Mouse (Mus musculus): ENCODE results near the gene Hat1. TPM values are rescaled to one million over a fixed set of nuclear protein-coding genes. Genes with fewer than 3 reads are reported as not detected.
"Not testable (repeated sequence)": the region's sequence is repeated elsewhere in the genome, so short reads cannot be mapped to it uniquely, and the experiment has no call there.

Gene Hat1
- polyA plus RNA-seq, 1 experiment from 2014 or later: 107 TPM

- Histone ChIP-seq H3K4me2 (no peak overlapping the region), H3K9me3 (no peaks in the 10 kb centered on the region), H3K27me3 (no peaks in the 10 kb centered on the region), H3K4me1 (no peaks in the 10 kb centered on the region), H3K9ac (no peak overlapping the region), H3K36me3 (no peaks in the 10 kb centered on the region), H3K27ac (no peak overlapping the region), H3K4me3 (no peak overlapping the region)
- ATAC-seq (ENCODE audit: insufficient number of reproducible peaks, low FRiP score, low TSS enrichment, low read depth): no peak
- WGBS: 92% methylated on average over 5 of the region's 5 CpGs
Observed at GRCm38 (mm10) chr2:71358347-71358746, 30.4 kb upstream of the Hat1 start.

- Histone ChIP-seq H3K27ac (no peak overlapping the region), H3K4me1 (no peaks in the 10 kb centered on the region), H3K27me3 (no peaks in the 10 kb centered on the region), H3K9me3 (no peaks in the 10 kb centered on the region), H3K9ac (no peak overlapping the region), H3K4me2 (no peak overlapping the region), H3K4me3 (no peak overlapping the region), H3K36me3 (no peaks in the 10 kb centered on the region)
- WGBS: 82% methylated on average over 1 of the region's 1 CpGs
- ATAC-seq (ENCODE audit: insufficient number of reproducible peaks, low FRiP score, low TSS enrichment, low read depth): no peak
Observed at GRCm38 (mm10) chr2:71360192-71360591, 28.6 kb upstream of the Hat1 start.

GRCm38 (mm10) chr2:71366618-71367124 is 22.1 kb upstream of the Hat1 start:
- H3K36me3 ChIP-seq: no peaks in the 10 kb centered on the region
- 13% methylated on average over 9 of the region's 9 CpGs for WGBS
- H3K9me3 ChIP-seq: no peaks in the 10 kb centered on the region
- ATAC-seq (ENCODE audit: insufficient number of reproducible peaks, low FRiP score, low TSS enrichment, low read depth): no peak
- H3K4me1 ChIP-seq: peaks cover 10% of the 10 kb centered on the region; the same call in 1 of the 2 replicates
- peak overlapping the region; percentile 81 for H3K9ac ChIP-seq
- H3K27me3 ChIP-seq: no peaks in the 10 kb centered on the region
- no peak overlapping the region for H3K27ac ChIP-seq
- peak overlapping the region; percentile 81 for H3K4me3 ChIP-seq
- H3K4me2 ChIP-seq: peak overlapping the region; percentile 67

- Histone ChIP-seq H3K4me1 (peaks cover 10% of the 10 kb centered on the region; the same call in 1 of the 2 replicates), H3K27ac (peak within 1 kb of the TSS; percentile 71), H3K4me3 (peak within 1 kb of the TSS; percentile 81), H3K9ac (peak within 1 kb of the TSS; percentile 81), H3K27me3 (no peaks in the 10 kb centered on the region), H3K4me2 (peak within 1 kb of the TSS; percentile 67), H3K9me3 (no peaks in the 10 kb centered on the region), H3K36me3 (no peaks in the 10 kb centered on the region)
- ATAC-seq (ENCODE audit: insufficient number of reproducible peaks, low FRiP score, low TSS enrichment, low read depth): peak; percentile 91
- WGBS: 0% methylated on average over 57 of the region's 57 CpGs
Observed at GRCm38 (mm10) chr2:71367125-71367880, 21.5 kb upstream of the Hat1 start, which contains the start of gene Slc25a12. Gene Slc25a12, minus strand, starts transcription at chr2:71367749.

GRCm38 (mm10) chr2:71368086-71368485 is 20.7 kb upstream of the Hat1 start:
- ATAC-seq (ENCODE audit: insufficient number of reproducible peaks, low FRiP score, low TSS enrichment, low read depth): no peak
- 40% methylated on average over 8 of the region's 8 CpGs for WGBS
- H3K36me3 ChIP-seq: no peaks in the 10 kb centered on the region
- no peaks in the 10 kb centered on the region for H3K9me3 ChIP-seq
- no peaks in the 10 kb centered on the region for H3K27me3 ChIP-seq
- peak overlapping the region; percentile 67 for H3K4me2 ChIP-seq
- H3K27ac ChIP-seq: no peak overlapping the region
- peaks cover 10% of the 10 kb centered on the region; the same call in 1 of the 2 replicates for H3K4me1 ChIP-seq
- no peak overlapping the region for H3K9ac ChIP-seq
- 0 out of 2 replicates have a peak overlapping the region, but pooled peaks have one; percentile 81 for H3K4me3 ChIP-seq

GRCm38 (mm10) chr2:71371790-71372189 is 17.0 kb upstream of the Hat1 start:
- peaks cover 5% of the 10 kb centered on the region; the same call in 1 of the 2 replicates for H3K4me1 ChIP-seq
- no peaks in the 10 kb centered on the region for H3K9me3 ChIP-seq
- H3K4me3 ChIP-seq: no peak overlapping the region
- no peak overlapping the region for H3K4me2 ChIP-seq
- H3K9ac ChIP-seq: no peak overlapping the region
- no peaks in the 10 kb centered on the region for H3K27me3 ChIP-seq
- no peak overlapping the region for H3K27ac ChIP-seq
- WGBS: 60% methylated on average over 5 of the region's 5 CpGs
- H3K36me3 ChIP-seq: no peaks in the 10 kb centered on the region
- no peak for ATAC-seq (ENCODE audit: insufficient number of reproducible peaks, low FRiP score, low TSS enrichment, low read depth)

GRCm38 (mm10) chr2:71372261-71372660 is 16.5 kb upstream of the Hat1 start:
- H3K4me2 ChIP-seq; H3K4me1 ChIP-seq; H3K36me3 ChIP-seq; ATAC-seq (ENCODE audit: insufficient number of reproducible peaks, low FRiP score, low TSS enrichment, low read depth); H3K4me3 ChIP-seq; H3K27ac ChIP-seq; H3K27me3 ChIP-seq; H3K9me3 ChIP-seq; H3K9ac ChIP-seq: not testable (repeated sequence)
- WGBS: 91% methylated on average over 4 of the region's 4 CpGs

GRCm38 (mm10) chr2:71374275-71375155 is 14.2 kb upstream of the Hat1 start:
- no peak overlapping the region for H3K4me3 ChIP-seq
- no peaks in the 10 kb centered on the region for H3K9me3 ChIP-seq
- H3K27ac ChIP-seq: no peak overlapping the region
- H3K27me3 ChIP-seq: no peaks in the 10 kb centered on the region
- 59% methylated on average over 8 of the region's 8 CpGs for WGBS
- no peak for ATAC-seq (ENCODE audit: insufficient number of reproducible peaks, low FRiP score, low TSS enrichment, low read depth)
- no peak overlapping the region for H3K9ac ChIP-seq
- H3K4me2 ChIP-seq: no peak overlapping the region
- no peaks in the 10 kb centered on the region for H3K4me1 ChIP-seq
- H3K36me3 ChIP-seq: no peaks in the 10 kb centered on the region

- H3K4me1 ChIP-seq: no peaks in the 10 kb centered on the region
- H3K9ac ChIP-seq: no peak overlapping the region
- H3K27me3 ChIP-seq: no peaks in the 10 kb centered on the region
- H3K4me3 ChIP-seq: no peak overlapping the region
- H3K36me3 ChIP-seq: no peaks in the 10 kb centered on the region
- no peak for ATAC-seq (ENCODE audit: insufficient number of reproducible peaks, low FRiP score, low TSS enrichment, low read depth)
- no peak overlapping the region for H3K27ac ChIP-seq
- no peak overlapping the region for H3K4me2 ChIP-seq
- no peaks in the 10 kb centered on the region for H3K9me3 ChIP-seq
- WGBS: 48% methylated on average over 11 of the region's 11 CpGs
Observed at GRCm38 (mm10) chr2:71376433-71376906, 12.3 kb upstream of the Hat1 start.

GRCm38 (mm10) chr2:71377426-71377825 is 11.3 kb upstream of the Hat1 start:
- H3K9me3 ChIP-seq: no peaks in the 10 kb centered on the region
- H3K9ac ChIP-seq: no peak overlapping the region
- H3K27me3 ChIP-seq: no peaks in the 10 kb centered on the region
- H3K4me2 ChIP-seq: no peak overlapping the region
- H3K27ac ChIP-seq: no peak overlapping the region
- H3K36me3 ChIP-seq: no peaks in the 10 kb centered on the region
- no peak overlapping the region for H3K4me3 ChIP-seq
- 88% methylated on average over 5 of the region's 5 CpGs for WGBS
- no peaks in the 10 kb centered on the region for H3K4me1 ChIP-seq
- ATAC-seq (ENCODE audit: insufficient number of reproducible peaks, low FRiP score, low TSS enrichment, low read depth): no peak

- H3K9me3 ChIP-seq: no peaks in the 10 kb centered on the region
- no peak for ATAC-seq (ENCODE audit: insufficient number of reproducible peaks, low FRiP score, low TSS enrichment, low read depth)
- 68% methylated on average over 4 of the region's 4 CpGs for WGBS
- no peaks in the 10 kb centered on the region for H3K36me3 ChIP-seq
- no peaks in the 10 kb centered on the region for H3K4me1 ChIP-seq
- H3K4me3 ChIP-seq: no peak overlapping the region
- no peaks in the 10 kb centered on the region for H3K27me3 ChIP-seq
- no peak overlapping the region for H3K27ac ChIP-seq
- H3K9ac ChIP-seq: no peak overlapping the region
- H3K4me2 ChIP-seq: no peak overlapping the region
Observed at GRCm38 (mm10) chr2:71381962-71382361, 6.8 kb upstream of the Hat1 start.

- H3K27me3 ChIP-seq: no peaks in the 10 kb centered on the region
- ATAC-seq (ENCODE audit: insufficient number of reproducible peaks, low FRiP score, low TSS enrichment, low read depth): no peak
- no peaks in the 10 kb centered on the region for H3K36me3 ChIP-seq
- H3K4me2 ChIP-seq: no peak overlapping the region
- no peak overlapping the region for H3K27ac ChIP-seq
- no peak overlapping the region for H3K4me3 ChIP-seq
- no peaks in the 10 kb centered on the region for H3K4me1 ChIP-seq
- WGBS: 28% methylated on average over 11 of the region's 11 CpGs
- H3K9me3 ChIP-seq: no peaks in the 10 kb centered on the region
- H3K9ac ChIP-seq: no peak overlapping the region
Observed at GRCm38 (mm10) chr2:71383890-71384289, 4.9 kb upstream of the Hat1 start.
